Mouse (Mus musculus) ES-E14 (cell line): ENCODE data around the gene Lamtor2. TPM values are rescaled to one million over a fixed set of nuclear protein-coding genes. Genes with fewer than 3 reads are reported as not detected.

Experiments
- DNase-seq: peaks from one replicate; pipeline ENCODE4 v3.0.0-alpha.2; 2013; ENCODE audit warnings: low read depth, low spot score
- H3K27ac ChIP-seq: 2 replicates; pipeline ENCODE4 v1.5.1; 2012; ENCODE audit warnings: low read depth, mild to moderate bottlenecking, low read length, moderate library complexity, mixed read lengths; ENCODE audit not compliant: poor library complexity, insufficient read depth, severe bottlenecking
- H3K36me3 ChIP-seq: 2 replicates; pipeline ENCODE4 v1.6.1; 2012; ENCODE audit warnings: mild to moderate bottlenecking, low read length, moderate library complexity, mixed read lengths; ENCODE audit not compliant: control insufficient read depth, poor library complexity, insufficient read depth, severe bottlenecking
- H3K4me1 ChIP-seq, 2 experiments: fragments of 150-350 bp in 1 of 2; sonication (generic) in 1 of 2; 2 replicates each; pipeline ENCODE4 v1.6.1; 2012; ENCODE audit warnings: low read length in 2 of 2, mild to moderate bottlenecking in 1 of 2, mixed read lengths in 1 of 2; ENCODE audit not compliant: control insufficient read depth in 2 of 2, insufficient read depth in 2 of 2, poor library complexity in 1 of 2
- H3K4me3 ChIP-seq, 2 experiments: fragments of 150-350 bp in 1 of 2; sonication (generic) in 1 of 2; 2 replicates each; pipeline ENCODE4 v1.5.1; 2012; ENCODE audit warnings: low read length in 2 of 2, low read depth in 1 of 2, mild to moderate bottlenecking in 1 of 2, mixed read lengths in 1 of 2; ENCODE audit not compliant: insufficient read depth in 1 of 2, poor library complexity in 1 of 2, severe bottlenecking in 1 of 2
- H3K9ac ChIP-seq: 2 replicates; pipeline ENCODE4 v1.6.1; 2012; ENCODE audit warnings: low read depth, mild to moderate bottlenecking, low read length, mixed read lengths; ENCODE audit not compliant: poor library complexity, insufficient read depth, severe bottlenecking
- H3K9me3 ChIP-seq: fragments of 150-350 bp; sonication (generic); 2 replicates; pipeline ENCODE4 v1.6.1; 2012; ENCODE audit warnings: low read depth, mild to moderate bottlenecking, low read length; ENCODE audit not compliant: control insufficient read depth, insufficient read depth
- CHD2 ChIP-seq: IDR thresholded peaks from 2 replicates; pipeline ENCODE4 v1.6.1; 2014; ENCODE audit warnings: mild to moderate bottlenecking, low read depth, low read length, inconsistent platforms
- HCFC1 ChIP-seq: IDR thresholded peaks from 2 replicates; pipeline ENCODE4 v1.6.1; 2012; ENCODE audit warnings: low read length, inconsistent platforms, borderline replicate concordance; ENCODE audit not compliant: insufficient read depth
- MAFK ChIP-seq: IDR thresholded peaks from 2 replicates; pipeline ENCODE4 v1.6.1; 2014; ENCODE audit warnings: mild to moderate bottlenecking, low read depth, low read length, inconsistent platforms; ENCODE audit not compliant: insufficient read depth
- ZC3H11A ChIP-seq: IDR thresholded peaks from 2 replicates; pipeline ENCODE4 v1.6.1; 2012; ENCODE audit warnings: low read depth, mild to moderate bottlenecking, inconsistent platforms, low read length, borderline replicate concordance
- ZNF384 ChIP-seq: IDR thresholded peaks from 2 replicates; pipeline ENCODE4 v1.6.1; 2012; ENCODE audit warnings: low read depth, low read length, inconsistent platforms
- in situ Hi-C, 2 experiments: fragments of 600-800 bp; cut with MboI; formaldehyde crosslinking; loops; one replicate each; pipeline ENCODE4 v1.15.1; 2025; ENCODE audit warnings: low sequenced_read_pairs in 2 of 2, inconsistent platforms in 1 of 2; ENCODE audit not compliant: unreplicated experiment in 2 of 2
- total RNA-seq: library from RNA; depleted of rRNA; stranded (reverse); fragments of 300-350 nt; gene quantifications from 2 replicates; pipeline ENCODE4 v1.2.3, GENCODE M21; 2012

Gene Lamtor2
- total RNA-seq, 1 experiment = 108 TPM

GRCm38 (mm10) chr3:88569694-88570093 lies 16.8 kb upstream of the Lamtor2 start:
- in situ Hi-C loops = no loop called here
- Histone ChIP-seq H3K36me3 (peaks cover 44% of the 10 kb centered on the region), H3K4me1 (peaks cover 4 to 25% of the 10 kb centered on the region in 2 experiments), H3K9me3 (no peaks in the 10 kb centered on the region), H3K9ac (peak overlapping the region; percentile 76), H3K27ac (peak overlapping the region; percentile 95), H3K4me3 (peak overlapping the region; percentile 36 to 63)
- DNase-seq = no peak
- TF ChIP-seq HCFC1 (no peak), ZNF384 (no peak), ZC3H11A (no peak), MAFK (no peak), CHD2 (no peak)

GRCm38 (mm10) chr3:88569093-88569492 lies 16.2 kb upstream of the Lamtor2 start:
- DNase-seq = no peak
- in situ Hi-C loops = no loop called here
- H3K27ac ChIP-seq = peak overlapping the region; percentile 95
- TF ChIP-seq CHD2 = no peak
- no peak for TF ChIP-seq HCFC1
- no peak for TF ChIP-seq ZNF384
- TF ChIP-seq MAFK = no peak
- no peak for TF ChIP-seq ZC3H11A
- peaks cover 50% of the 10 kb centered on the region for H3K36me3 ChIP-seq
- peaks cover 4 to 26% of the 10 kb centered on the region in 2 experiments for H3K4me1 ChIP-seq
- no peaks in the 10 kb centered on the region for H3K9me3 ChIP-seq
- peak overlapping the region; percentile 76; the same call in 1 of the 2 replicates for H3K9ac ChIP-seq
- H3K4me3 ChIP-seq = peak overlapping the region; percentile 31 to 63; a peak in 3 of 4 replicates

GRCm38 (mm10) chr3:88568615-88569014 lies 15.7 kb upstream of the Lamtor2 start:
- Histone ChIP-seq H3K9me3 (no peaks in the 10 kb centered on the region), H3K9ac (peak overlapping the region; percentile 76; the same call in 1 of the 2 replicates), H3K4me3 (peak overlapping the region; percentile 31 to 63; a peak in 2 of 4 replicates), H3K36me3 (peaks cover 55% of the 10 kb centered on the region), H3K27ac (peak overlapping the region; percentile 95), H3K4me1 (peaks cover 4 to 27% of the 10 kb centered on the region in 2 experiments)
- TF ChIP-seq MAFK (no peak), ZC3H11A (no peak)
- in situ Hi-C loops = no loop called here
- no peak for DNase-seq

GRCm38 (mm10) chr3:88567892-88568291 lies 15.0 kb upstream of the Lamtor2 start:
- in situ Hi-C loops = no loop called here
- no peak for DNase-seq
- Histone ChIP-seq H3K27ac (peak overlapping the region; percentile 95), H3K9ac (peak overlapping the region; percentile 76), H3K36me3 (peaks cover 62% of the 10 kb centered on the region), H3K4me3 (peak overlapping the region in 1 of 2 experiments; percentile 63; a peak in 2 of 4 replicates), H3K9me3 (no peaks in the 10 kb centered on the region), H3K4me1 (peaks cover 0 to 28% of the 10 kb centered on the region in 2 experiments; a peak in 3 of 4 replicates)
- no peak for TF ChIP-seq CHD2
- no peak for TF ChIP-seq HCFC1
- TF ChIP-seq ZNF384 = no peak
- no peak for TF ChIP-seq MAFK
- TF ChIP-seq ZC3H11A = no peak

- TF ChIP-seq MAFK = no peak
- TF ChIP-seq ZC3H11A = no peak
- no peak for TF ChIP-seq CHD2
- no peak for TF ChIP-seq HCFC1
- TF ChIP-seq ZNF384 = no peak
- Histone ChIP-seq H3K27ac (peak overlapping the region; percentile 95), H3K4me1 (peaks cover 4 to 35% of the 10 kb centered on the region in 2 experiments; a peak in 3 of 4 replicates), H3K36me3 (peaks cover 70% of the 10 kb centered on the region), H3K4me3 (no peak overlapping the region), H3K9ac (no peak overlapping the region), H3K9me3 (no peaks in the 10 kb centered on the region)
- DNase-seq = no peak
- in situ Hi-C loops = no loop called here
Measured at GRCm38 (mm10) chr3:88566536-88567061, 13.7 kb upstream of the Lamtor2 start.
